Mouse (Mus musculus) hindbrain, embryonic 10.5 days (tissue): ENCODE data around the gene Arhgap45. TPM values are rescaled to one million over a fixed set of nuclear protein-coding genes. Genes with fewer than 3 reads are reported as not detected.
"Not testable (repeated sequence)": the region's sequence is repeated elsewhere in the genome, so short reads cannot be mapped to it uniquely, and the experiment has no call there.

Source experiments
- DNase-seq: peaks from one replicate; pipeline ENCODE4 v3.0.0-alpha.2; 2017; ENCODE audit warnings: low spot score
- H3K27ac ChIP-seq: fragments of 300-500 bp; sonication (generic); 2 replicates; pipeline ENCODE4 v1.5.1; 2016; ENCODE audit warnings: mild to moderate bottlenecking, moderate library complexity
- H3K27me3 ChIP-seq: fragments of 300-500 bp; sonication (generic); 2 replicates; pipeline ENCODE4 v1.6.1; 2016; ENCODE audit warnings: mild to moderate bottlenecking; ENCODE audit not compliant: poor library complexity, insufficient read depth, severe bottlenecking
- H3K36me3 ChIP-seq: fragments of 300-500 bp; sonication (generic); 2 replicates; pipeline ENCODE4 v1.6.1; 2016; ENCODE audit warnings: mild to moderate bottlenecking, moderate library complexity
- H3K4me1 ChIP-seq: fragments of 300-500 bp; sonication (generic); replicated peaks from 2 replicates; pipeline ENCODE4 v1.6.1; 2016; ENCODE audit warnings: mild to moderate bottlenecking
- H3K4me3 ChIP-seq: fragments of 300-500 bp; sonication (generic); 2 replicates; pipeline ENCODE4 v1.5.1; 2016; ENCODE audit warnings: mild to moderate bottlenecking, moderate library complexity
- H3K9me3 ChIP-seq: fragments of 300-500 bp; sonication (generic); 2 replicates; pipeline ENCODE4 v1.6.1; 2016; ENCODE audit warnings: mild to moderate bottlenecking, moderate library complexity
- WGBS: fragments of 180-500 bp; shearing (Covaris S2); methylation state at CpG from one replicate; pipeline ENCODE4 v1.1.7; 2016; 5-methylcytosine and 5-hydroxymethylcytosine counted together
- polyA plus RNA-seq: library from polyadenylated mRNA; unstranded; fragments of >200 nt; fragmentation: Nextera tagmentation; extraction: Ambion mirVana; gene quantifications from 2 replicates; pipeline ENCODE4 v1.2.1, GENCODE M21; 2016

Arhgap45 gene
- polyA plus RNA-seq, 1 experiment from 2014 or later = 8.4 TPM

GRCm38 (mm10) chr10:80030736-80031135 lies 14.3 kb downstream of the Arhgap45 start:
- WGBS = 86% methylated on average over 17 of the region's 17 CpGs

GRCm38 (mm10) chr10:80032799-80033480 lies 16.5 kb downstream of the Arhgap45 start:
- DNase-seq = no peak
- peak overlapping the region; percentile 35; the same call in 1 of the 2 replicates for H3K27ac ChIP-seq
- H3K36me3 ChIP-seq = peaks cover 44% of the 10 kb centered on the region
- H3K9me3 ChIP-seq = no peaks in the 10 kb centered on the region
- no peak overlapping the region for H3K4me3 ChIP-seq
- peaks cover 33% of the 10 kb centered on the region for H3K4me1 ChIP-seq
- H3K27me3 ChIP-seq = no peaks in the 10 kb centered on the region
- WGBS = 74% methylated on average over 5 of the region's 5 CpGs

More at GRCm38 (mm10) chr10:80030736-80031135, 14.3 kb downstream of the Arhgap45 start:
- peaks cover 22% of the 10 kb centered on the region for H3K36me3 ChIP-seq
- no peak for DNase-seq
- no peaks in the 10 kb centered on the region for H3K9me3 ChIP-seq
- no peaks in the 10 kb centered on the region for H3K27me3 ChIP-seq
- 0 out of 2 replicates have a peak overlapping the region, but pooled peaks have one; percentile 4 for H3K4me3 ChIP-seq
- H3K4me1 ChIP-seq = peaks cover 31% of the 10 kb centered on the region
- peak overlapping the region; percentile 23 for H3K27ac ChIP-seq

- no peaks in the 10 kb centered on the region for H3K9me3 ChIP-seq
- H3K27me3 ChIP-seq = no peaks in the 10 kb centered on the region
- H3K4me3 ChIP-seq = no peak overlapping the region
- H3K36me3 ChIP-seq = peaks cover 51% of the 10 kb centered on the region
- peak overlapping the region; percentile 35; the same call in 1 of the 2 replicates for H3K27ac ChIP-seq
- H3K4me1 ChIP-seq = peaks cover 36% of the 10 kb centered on the region
- WGBS = 51% methylated on average over 9 of the region's 9 CpGs
- no peak for DNase-seq
Observed at GRCm38 (mm10) chr10:80033511-80034391, 17.3 kb downstream of the Arhgap45 start.

- Histone ChIP-seq H3K27ac (peak overlapping the region; percentile 62), H3K4me1 (peaks cover 47% of the 10 kb centered on the region), H3K4me3 (no peak overlapping the region), H3K36me3 (peaks cover 51% of the 10 kb centered on the region), H3K27me3 (no peaks in the 10 kb centered on the region), H3K9me3 (no peaks in the 10 kb centered on the region)
- no peak for DNase-seq
- 83% methylated on average over 8 of the region's 8 CpGs for WGBS
Observed at GRCm38 (mm10) chr10:80035148-80035547, 18.7 kb downstream of the Arhgap45 start.

GRCm38 (mm10) chr10:80035686-80036085 lies 19.2 kb downstream of the Arhgap45 start:
- H3K9me3 ChIP-seq = no peaks in the 10 kb centered on the region
- peaks cover 50% of the 10 kb centered on the region for H3K36me3 ChIP-seq
- DNase-seq = no peak
- H3K4me3 ChIP-seq = no peak overlapping the region
- H3K4me1 ChIP-seq = peaks cover 42% of the 10 kb centered on the region
- 91% methylated on average over 5 of the region's 5 CpGs for WGBS
- H3K27ac ChIP-seq = 0 out of 2 replicates have a peak overlapping the region, but pooled peaks have one; percentile 62
- H3K27me3 ChIP-seq = no peaks in the 10 kb centered on the region

GRCm38 (mm10) chr10:80036832-80037231 lies 20.4 kb downstream of the Arhgap45 start:
- Histone ChIP-seq H3K4me3 (0 out of 2 replicates have a peak overlapping the region, but pooled peaks have one; percentile 6), H3K9me3 (no peaks in the 10 kb centered on the region), H3K27ac (no peak overlapping the region), H3K27me3 (no peaks in the 10 kb centered on the region), H3K36me3 (peaks cover 45% of the 10 kb centered on the region), H3K4me1 (peaks cover 39% of the 10 kb centered on the region)
- DNase-seq = no peak
- WGBS = 95% methylated on average over 13 of the region's 13 CpGs

GRCm38 (mm10) chr10:80039559-80039979 lies 23.1 kb downstream of the Arhgap45 start, which contains the start of gene Polr2e:
Polr2e (minus strand) TSS chr10:80039795.
- under 1% methylated on average over 40 of the region's 40 CpGs for WGBS
- Histone ChIP-seq H3K36me3 (peaks cover 41% of the 10 kb centered on the region), H3K4me1 (peaks cover 37% of the 10 kb centered on the region), H3K4me3 (peak within 1 kb of the TSS; percentile 84), H3K27me3 (no peaks in the 10 kb centered on the region), H3K27ac (peak within 1 kb of the TSS; percentile 81), H3K9me3 (no peaks in the 10 kb centered on the region)
- DNase-seq = peak; percentile 96

GRCm38 (mm10) chr10:80041409-80042060 lies 25.1 kb downstream of the Arhgap45 start:
- WGBS = 88% methylated on average over 8 of the region's 8 CpGs

GRCm38 (mm10) chr10:80044087-80044486 lies 27.6 kb downstream of the Arhgap45 start:
- DNase-seq = peak; percentile 59
- WGBS = 27% methylated on average over 4 of the region's 4 CpGs

More at GRCm38 (mm10) chr10:80041409-80042060, 25.1 kb downstream of the Arhgap45 start:
- peaks cover 43% of the 10 kb centered on the region for H3K4me1 ChIP-seq
- H3K27me3 ChIP-seq, DNase-seq, H3K9me3 ChIP-seq, H3K4me3 ChIP-seq, H3K27ac ChIP-seq: not testable (repeated sequence)
- peaks cover 21% of the 10 kb centered on the region for H3K36me3 ChIP-seq

GRCm38 (mm10) chr10:80045364-80045763 lies 28.9 kb downstream of the Arhgap45 start:
- WGBS = 80% methylated on average over 4 of the region's 4 CpGs
- H3K9me3 ChIP-seq, H3K36me3 ChIP-seq, H3K27ac ChIP-seq, H3K4me3 ChIP-seq, DNase-seq: not testable (repeated sequence)
- Histone ChIP-seq H3K4me1 (peaks cover 52% of the 10 kb centered on the region), H3K27me3 (peaks cover 19% of the 10 kb centered on the region; the same call in 1 of the 2 replicates)

More at GRCm38 (mm10) chr10:80044087-80044486, 27.6 kb downstream of the Arhgap45 start:
- Histone ChIP-seq H3K4me1 (peaks cover 48% of the 10 kb centered on the region), H3K27ac (peak overlapping the region; percentile 84), H3K36me3 (no peaks in the 10 kb centered on the region), H3K9me3 (no peaks in the 10 kb centered on the region), H3K4me3 (peak overlapping the region; percentile 18; the same call in 1 of the 2 replicates), H3K27me3 (peaks cover 12% of the 10 kb centered on the region; the same call in 1 of the 2 replicates)

- DNase-seq = no peak
- H3K27me3 ChIP-seq = peaks cover 20% of the 10 kb centered on the region; the same call in 1 of the 2 replicates
- peaks cover 56% of the 10 kb centered on the region for H3K4me1 ChIP-seq
- no peak overlapping the region for H3K4me3 ChIP-seq
- 75% methylated on average over 5 of the region's 5 CpGs for WGBS
- H3K27ac ChIP-seq = no peak overlapping the region
- H3K9me3 ChIP-seq = no peaks in the 10 kb centered on the region
- H3K36me3 ChIP-seq = no peaks in the 10 kb centered on the region
Observed at GRCm38 (mm10) chr10:80045766-80046165, 29.3 kb downstream of the Arhgap45 start.

- Histone ChIP-seq H3K36me3 (no peaks in the 10 kb centered on the region), H3K4me3 (0 out of 2 replicates have a peak within 1 kb of the TSS, but pooled peaks have one; percentile 20), H3K4me1 (peaks cover 69% of the 10 kb centered on the region), H3K27me3 (peaks cover 24% of the 10 kb centered on the region; the same call in 1 of the 2 replicates), H3K27ac (peak within 1 kb of the TSS; percentile 86), H3K9me3 (no peaks in the 10 kb centered on the region)
- DNase-seq = no peak
- 41% methylated on average over 9 of the region's 9 CpGs for WGBS
Observed at GRCm38 (mm10) chr10:80047041-80047565, 30.6 kb downstream of the Arhgap45 start, which contains the start of gene Gpx4. Gpx4 (plus strand) TSS chr10:80047166.
